Mouse (Mus musculus) c-Kit-positive CD71-positive TER-119-negative erythroid progenitor cells, embryonic 14.5 days (primary cell): ENCODE measurements at regions not wholly inside any gene's neighbourhood (a gene's known extent, or its start where the extent isn't known, plus 50 kb on each side); places are given as distances from the start of the nearest gene placed in this dataset.

ENCODE experiments used
- DNase-seq: peaks from one replicate; pipeline ENCODE4 v3.0.0-alpha.2; 2013; ENCODE audit warnings: low read depth

GRCm38 (mm10) chr3:133874383-133874782, 329.4 kb upstream of the Tet2 start:
- no peak for DNase-seq

- DNase-seq, result peak; percentile 3
Measured at GRCm38 (mm10) chr3:133876439-133877072, 331.6 kb upstream of the Tet2 start.

DNA sequence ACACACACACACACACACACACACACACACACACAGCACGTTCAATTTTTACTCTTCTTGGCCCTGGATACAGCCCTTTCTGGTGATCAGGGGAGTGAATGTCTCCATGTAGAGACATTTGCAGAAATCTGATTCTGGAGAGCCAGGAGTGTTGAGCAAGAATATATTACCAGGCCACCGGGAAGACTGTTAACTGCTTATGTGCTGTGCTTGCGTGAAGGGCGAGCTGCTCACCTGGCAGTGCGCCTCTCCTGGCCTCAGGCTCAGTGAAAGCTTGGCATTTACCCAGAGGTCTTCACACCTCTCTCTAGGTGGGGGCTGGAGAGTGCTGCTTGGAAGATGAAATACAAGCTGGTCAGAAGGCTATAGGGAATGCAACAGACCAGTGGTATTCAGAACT, 332.4 kb upstream of the Tet2 start:
- no peak for DNase-seq

DNA sequence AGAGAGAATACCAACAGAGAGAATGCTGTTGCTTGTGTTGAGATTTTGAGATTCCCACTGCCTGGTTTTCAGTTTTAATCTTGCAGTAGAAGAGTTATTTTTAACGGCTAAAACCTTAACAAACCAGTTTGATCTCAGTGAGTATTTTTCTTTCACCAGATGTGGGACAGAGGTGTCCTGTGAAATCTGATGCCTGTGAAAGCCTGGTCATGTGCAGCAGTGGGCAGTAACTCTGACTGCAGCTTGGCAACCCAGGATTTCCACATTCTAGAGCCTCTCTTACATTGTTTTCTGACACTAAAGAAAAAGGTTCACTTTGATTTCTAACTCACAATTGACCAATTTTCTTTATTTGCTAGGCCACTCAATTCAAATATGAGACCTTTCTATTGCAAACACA, 335.7 kb upstream of the Tet2 start:
- no peak for DNase-seq

DNA sequence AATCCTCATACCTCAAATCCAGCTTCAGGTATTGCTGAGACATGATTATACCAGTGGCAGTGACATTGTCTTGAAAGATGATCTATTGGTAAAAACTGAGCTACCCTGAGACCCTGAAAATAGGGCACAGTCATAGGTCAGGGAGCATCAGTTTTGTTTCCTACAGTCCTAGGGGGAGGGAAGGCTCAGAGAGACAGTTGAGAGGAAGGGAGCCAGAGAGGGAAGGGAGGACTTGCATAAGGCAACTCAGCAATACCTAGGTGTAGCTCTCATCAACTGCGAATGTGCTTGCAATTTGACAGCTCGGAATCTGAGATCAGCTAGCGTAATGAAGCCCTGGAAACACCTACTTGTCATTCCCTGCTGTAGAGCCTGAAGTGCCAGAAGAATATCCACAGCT, 334.4 kb upstream of the Cxxc4 start:
- DNase-seq, result no peak

- DNase-seq, result no peak
Measured at GRCm38 (mm10) chr3:133922200-133922599, 314.1 kb upstream of the Cxxc4 start.

DNA sequence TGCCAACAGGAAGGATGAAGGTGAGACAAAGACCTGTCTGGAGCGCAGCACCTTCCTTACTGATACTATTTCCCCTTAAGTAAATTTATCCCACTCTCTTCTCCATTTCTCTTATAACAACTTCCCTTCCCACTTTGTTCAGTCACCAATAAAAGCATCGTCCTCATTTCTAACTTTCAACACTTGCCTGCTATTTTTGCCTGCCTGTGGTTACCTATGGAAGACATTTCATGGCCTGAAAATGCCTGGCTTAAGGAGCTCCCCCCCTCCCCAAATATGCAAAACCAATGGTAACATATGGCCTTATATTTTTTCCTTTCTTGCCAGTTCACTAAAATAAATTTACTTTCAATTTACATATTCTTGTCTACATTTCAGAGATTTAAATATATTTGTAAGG, 271.0 kb upstream of the Cxxc4 start:
- DNase-seq, result no peak

DNA sequence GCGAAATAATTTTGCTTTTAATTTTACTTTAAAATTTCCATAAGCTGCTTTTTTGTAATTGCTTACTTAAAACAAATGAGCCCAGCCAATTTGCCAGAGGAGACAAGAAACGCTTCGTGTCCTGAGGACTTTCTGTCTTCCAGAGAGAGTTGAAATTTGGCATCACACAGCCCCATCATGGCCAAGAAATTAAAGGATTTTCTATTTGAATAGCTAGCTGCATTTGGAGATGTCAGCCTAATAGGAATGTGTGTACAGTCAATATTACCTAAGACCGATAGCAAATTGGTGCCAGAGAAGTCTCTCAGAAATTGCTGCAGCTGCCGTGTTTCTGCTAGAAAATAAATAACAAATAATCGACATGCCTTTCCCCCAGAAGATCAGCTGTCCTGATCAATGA, 268.1 kb upstream of the Cxxc4 start:
- DNase-seq, result no peak

DNA sequence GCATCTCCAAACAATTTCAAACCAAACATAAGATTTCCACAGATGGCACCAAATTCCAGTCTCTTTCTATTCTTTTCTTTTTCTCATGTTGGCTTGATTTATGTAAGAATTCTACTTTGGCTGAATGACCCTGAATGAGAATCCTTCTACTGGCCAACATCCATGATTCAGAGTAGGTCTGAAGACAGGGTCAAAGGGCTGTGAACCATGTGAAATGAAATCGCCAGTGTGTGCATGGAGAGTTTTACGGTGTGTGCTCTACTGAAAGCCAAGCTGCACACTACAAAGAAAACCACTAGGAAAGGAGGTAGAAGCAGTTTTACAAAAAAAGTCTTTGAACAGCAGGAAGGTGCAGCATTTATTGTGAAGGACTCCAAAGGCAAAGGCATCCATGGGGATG, 263.5 kb upstream of the Cxxc4 start:
- no peak for DNase-seq

- DNase-seq, result no peak
Measured at GRCm38 (mm10) chr3:133987681-133988080, 248.6 kb upstream of the Cxxc4 start.

DNA sequence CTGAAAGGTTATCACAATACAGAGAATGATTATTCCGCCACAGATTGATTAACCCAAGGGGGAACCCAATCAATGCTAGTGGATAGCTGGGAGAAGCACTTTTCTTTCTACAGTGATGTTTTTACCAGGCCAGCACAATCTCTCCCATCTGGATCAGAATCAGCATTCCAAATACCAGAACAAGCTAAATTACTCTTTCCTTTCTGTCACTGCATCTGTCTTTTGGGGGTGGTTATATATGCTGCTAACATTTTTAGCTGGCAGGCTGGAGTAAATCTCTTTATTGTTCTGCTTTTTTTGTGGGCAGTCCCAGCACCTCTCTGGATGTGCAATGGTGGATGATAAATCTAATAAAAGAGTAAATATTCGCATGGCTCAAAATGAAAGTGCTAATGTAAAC, 242.3 kb upstream of the Cxxc4 start:
- no peak for DNase-seq

DNA sequence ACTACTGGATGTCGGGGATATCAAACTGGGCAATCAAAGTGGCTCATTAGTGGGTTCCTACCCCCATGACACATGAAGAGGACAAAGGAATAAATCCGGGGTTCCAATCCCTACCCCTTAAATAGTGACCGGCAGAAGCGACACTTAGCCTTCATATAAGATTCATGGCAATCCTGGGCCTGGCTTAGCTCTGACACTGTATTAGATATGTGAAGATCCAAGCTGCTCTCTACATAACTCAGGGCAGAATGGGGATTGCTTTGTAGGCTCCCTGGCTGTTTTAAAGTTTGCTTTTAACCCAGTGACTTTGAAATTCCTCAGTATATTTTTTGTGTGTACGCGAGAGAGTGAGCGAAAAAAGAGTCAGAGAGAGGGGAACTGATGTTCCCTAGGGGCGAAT, 236.3 kb upstream of the Cxxc4 start:
- no peak for DNase-seq

- no peak for DNase-seq
Measured at GRCm38 (mm10) chr3:134000595-134000994, 235.7 kb upstream of the Cxxc4 start.

DNA sequence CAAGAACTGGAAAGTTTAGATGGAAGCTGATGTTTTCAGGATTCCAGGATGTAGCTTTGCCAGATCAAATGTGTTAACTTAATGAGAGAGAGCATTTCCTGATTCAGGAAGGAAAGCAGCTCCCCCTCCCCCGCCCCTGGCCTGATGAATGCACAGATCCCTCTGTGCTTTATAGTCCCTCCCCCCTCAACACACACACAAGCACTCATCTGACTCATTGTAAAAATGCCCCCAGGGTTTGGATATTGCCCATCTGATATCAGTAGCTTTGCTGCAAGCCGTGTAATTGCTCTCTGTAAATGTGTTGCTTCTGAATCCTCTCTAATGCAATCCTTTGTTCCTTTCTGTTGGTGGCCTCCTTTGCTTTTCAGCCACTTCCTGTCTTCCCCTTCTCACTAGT, 221.5 kb upstream of the Cxxc4 start:
- no peak for DNase-seq

DNA sequence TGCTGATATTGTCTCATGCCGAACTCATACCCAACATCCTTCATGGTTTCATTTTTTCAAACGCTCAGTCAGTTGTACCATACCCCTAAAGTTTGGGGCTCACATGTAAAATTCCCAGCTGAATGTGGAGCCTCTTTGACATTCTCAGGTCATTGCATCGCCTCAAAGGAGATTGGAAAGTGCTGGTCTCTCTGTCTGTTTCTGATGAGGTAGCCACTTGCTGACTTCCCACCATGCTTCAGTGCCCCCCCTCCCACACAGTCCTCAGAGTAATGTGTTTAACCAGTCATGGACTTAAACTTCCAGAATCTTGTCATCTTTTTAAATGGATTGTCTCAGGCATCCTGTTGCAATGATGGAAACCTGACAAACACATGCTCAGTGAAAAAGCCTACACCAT, 220.9 kb upstream of the Cxxc4 start:
- DNase-seq, result no peak

- no peak for DNase-seq
Measured at GRCm38 (mm10) chr3:134033862-134034261, 202.4 kb upstream of the Cxxc4 start.

- DNase-seq, result no peak
Measured at GRCm38 (mm10) chr3:134036310-134036934, 199.9 kb upstream of the Cxxc4 start.

DNA sequence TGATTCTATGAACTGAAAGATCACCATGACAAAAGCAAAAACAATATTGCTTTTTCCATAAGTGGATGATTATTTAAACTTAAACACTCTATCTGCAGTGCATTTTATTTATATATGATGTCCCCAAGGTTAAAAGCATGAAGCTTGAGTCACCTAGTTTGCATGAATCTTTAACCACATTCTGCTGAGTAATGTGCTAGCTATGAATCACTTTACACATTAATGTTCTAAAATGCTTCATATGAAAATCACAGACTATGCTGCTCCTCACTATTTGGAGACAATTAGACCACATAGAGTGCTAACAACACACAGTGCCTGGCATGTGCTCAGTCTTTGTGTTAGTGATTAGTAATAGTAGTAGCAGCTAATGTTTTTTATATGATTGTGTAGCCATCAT, 185.6 kb upstream of the Cxxc4 start:
- no peak for DNase-seq

- no peak for DNase-seq
Measured at GRCm38 (mm10) chr3:134082461-134082860, 153.8 kb upstream of the Cxxc4 start.

DNA sequence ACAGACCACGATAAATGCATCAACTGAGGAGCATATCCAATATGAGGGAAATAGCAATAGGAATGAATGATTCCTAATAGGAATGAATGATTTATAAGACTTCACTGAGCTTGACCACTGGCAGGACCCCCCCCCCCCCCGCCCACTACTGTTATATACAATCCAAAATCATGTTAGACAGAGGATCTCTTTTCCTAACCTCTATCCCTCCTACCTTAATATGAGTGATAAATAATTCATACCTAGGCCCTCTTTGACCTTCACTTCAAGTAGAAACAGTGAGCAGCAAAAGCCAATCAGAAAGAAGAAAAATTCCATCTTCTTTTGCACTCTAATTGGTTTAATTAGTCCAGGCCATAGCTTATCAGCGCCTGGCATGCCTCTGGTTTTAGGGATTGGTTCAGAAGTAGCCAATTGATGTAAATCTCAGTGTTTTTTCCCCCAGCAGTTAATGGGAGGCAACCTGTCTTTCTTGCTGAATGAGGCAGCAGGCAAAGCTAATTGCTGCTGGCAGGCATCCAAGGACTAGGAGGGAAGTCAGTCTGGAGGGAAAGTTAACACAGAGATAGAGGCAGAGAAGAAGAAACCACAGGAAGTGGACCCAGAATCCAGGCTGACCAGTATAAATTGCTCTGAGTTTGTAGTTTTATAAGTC, 136.7 kb upstream of the Cxxc4 start:
- DNase-seq, result no peak

GRCm38 (mm10) chr3:134102151-134102738, 134.0 kb upstream of the Cxxc4 start:
- DNase-seq, result no peak

DNA sequence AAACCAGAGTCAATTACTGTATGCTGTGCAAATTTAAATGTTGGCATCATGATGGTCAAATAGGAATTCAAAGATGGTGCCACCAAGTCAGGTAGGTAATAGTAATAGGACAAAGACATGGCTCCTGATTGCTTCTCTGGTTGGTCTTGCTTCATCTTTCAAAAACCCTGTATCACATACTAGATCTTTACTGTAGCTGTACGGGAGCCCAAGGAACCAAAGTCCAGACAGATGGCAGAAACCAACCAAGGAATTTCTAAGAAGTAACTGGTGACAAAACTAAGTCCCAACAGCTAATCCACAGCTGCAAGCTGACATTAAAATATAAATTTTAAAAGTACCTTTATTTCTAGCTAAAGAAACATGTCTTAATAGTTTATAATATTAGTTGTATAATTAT, 131.7 kb upstream of the Cxxc4 start:
- DNase-seq, result no peak

- no peak for DNase-seq
Measured at GRCm38 (mm10) chr3:134105112-134105511, 131.2 kb upstream of the Cxxc4 start.
